Mouse (Mus musculus) c-Kit-negative CD71-positive TER-119-positive erythroid progenitor cells, embryonic 14.5 days (primary cell): ENCODE measurements around the gene Cd81.

Experiments used
- DNase-seq: peaks from one replicate; pipeline ENCODE4 v3.0.0-alpha.2; 2013; ENCODE audit warnings: low read depth, low spot score

The Cd81 gene

DNA sequence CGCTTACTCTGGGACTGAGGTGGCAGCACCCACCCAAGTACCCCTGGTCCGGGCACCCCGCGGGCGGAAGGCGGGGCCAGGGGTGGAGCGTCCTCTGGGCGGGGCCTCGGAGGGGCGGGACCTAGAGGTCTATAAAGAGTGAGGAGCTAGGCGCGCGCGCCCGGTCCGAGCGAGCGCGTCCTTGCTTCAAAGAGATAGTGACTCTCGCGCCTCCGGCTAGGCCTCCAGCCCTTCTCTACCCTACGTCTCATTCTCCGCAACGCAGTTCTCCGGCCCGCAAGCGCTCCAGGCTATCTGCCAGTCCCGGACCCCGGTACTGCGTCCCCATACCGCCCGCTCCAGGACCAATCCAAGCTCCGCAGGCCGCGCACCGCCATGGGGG lies at the start of gene Cd81:
Cd81 (plus strand) TSS at position 114 of the 382 bp plus-strand sequence.
- peak; percentile 46 for DNase-seq

DNA sequence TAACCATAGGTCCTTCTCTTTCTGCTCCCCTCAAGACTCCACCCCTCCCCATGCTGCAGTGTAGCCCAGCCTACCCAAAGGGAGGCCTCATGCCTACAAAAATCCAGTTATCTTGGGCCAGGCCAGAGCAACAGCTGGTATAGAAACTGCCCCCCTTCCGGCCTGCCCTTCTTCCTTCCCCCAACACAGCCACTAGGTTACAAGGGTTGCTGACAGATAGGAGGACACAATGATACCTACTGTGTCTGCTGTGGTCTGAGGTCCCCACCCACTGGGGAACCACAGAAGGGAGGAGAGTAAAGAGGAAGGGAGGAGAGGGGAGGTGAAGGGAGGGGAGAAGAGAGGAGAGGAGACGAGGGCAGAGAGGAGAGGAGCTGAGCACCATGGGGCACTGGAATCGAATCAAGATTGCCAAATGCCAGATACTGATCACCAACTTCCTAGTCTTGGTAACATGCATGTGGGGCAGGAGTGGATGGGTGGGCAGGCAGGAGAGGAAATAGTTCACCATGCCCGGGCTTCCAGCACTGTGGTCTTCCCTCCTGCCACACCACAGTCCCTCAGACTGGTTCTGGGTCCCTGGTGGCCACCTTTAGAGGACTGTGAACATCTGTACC lies 47.7 kb upstream of the Cd81 start, which contains the start of gene Tspan32:
Tspan32 (plus strand) TSS at position 320 of the 617 bp plus-strand sequence.
- peak; percentile 50 for DNase-seq

DNA sequence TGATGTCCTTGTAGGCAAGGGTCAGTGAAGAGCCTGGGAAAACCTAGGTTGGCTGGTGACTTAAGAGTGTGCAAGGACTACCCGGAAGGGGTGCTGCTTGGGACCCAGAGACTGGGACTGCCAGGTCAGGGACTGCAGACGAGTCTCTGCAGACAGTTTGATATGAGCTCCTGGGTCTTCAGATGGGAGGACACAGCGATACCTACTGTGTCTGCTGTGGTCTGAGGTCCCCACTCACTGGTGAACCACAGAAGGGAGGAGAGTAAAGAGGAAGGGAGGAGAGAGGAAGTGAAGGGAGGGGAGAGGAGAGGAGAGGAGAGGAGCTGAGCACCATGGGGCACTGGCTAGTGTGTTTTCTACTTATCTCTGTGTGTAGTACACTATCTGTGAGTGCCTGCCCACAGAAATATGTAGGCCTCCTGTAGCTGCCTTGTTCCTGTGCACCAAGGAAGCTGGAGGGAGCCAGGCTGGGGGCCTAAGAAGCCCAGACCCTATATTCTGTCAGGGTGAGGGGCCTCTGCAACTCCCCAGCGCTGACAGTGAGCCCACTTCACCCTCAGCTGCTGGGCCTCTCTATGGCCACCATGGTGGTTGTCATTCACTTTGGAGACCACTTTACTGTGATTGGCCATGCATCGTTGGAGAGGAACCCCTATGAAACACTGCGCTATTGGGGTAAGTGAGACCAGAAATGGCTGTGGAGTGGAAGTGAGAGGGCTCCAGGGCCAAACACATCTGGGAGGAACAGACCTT lies 47.0 kb upstream of the Cd81 start:
- DNase-seq: peak; percentile 63

- peak; percentile 77 for DNase-seq
These were observed 46.3 kb upstream of the Cd81 start for GRCm38 (mm10) chr7:143006097-143006755.

GRCm38 (mm10) chr7:143006756-143007598 lies 45.6 kb upstream of the Cd81 start:
- peak; percentile 46 for DNase-seq

DNA sequence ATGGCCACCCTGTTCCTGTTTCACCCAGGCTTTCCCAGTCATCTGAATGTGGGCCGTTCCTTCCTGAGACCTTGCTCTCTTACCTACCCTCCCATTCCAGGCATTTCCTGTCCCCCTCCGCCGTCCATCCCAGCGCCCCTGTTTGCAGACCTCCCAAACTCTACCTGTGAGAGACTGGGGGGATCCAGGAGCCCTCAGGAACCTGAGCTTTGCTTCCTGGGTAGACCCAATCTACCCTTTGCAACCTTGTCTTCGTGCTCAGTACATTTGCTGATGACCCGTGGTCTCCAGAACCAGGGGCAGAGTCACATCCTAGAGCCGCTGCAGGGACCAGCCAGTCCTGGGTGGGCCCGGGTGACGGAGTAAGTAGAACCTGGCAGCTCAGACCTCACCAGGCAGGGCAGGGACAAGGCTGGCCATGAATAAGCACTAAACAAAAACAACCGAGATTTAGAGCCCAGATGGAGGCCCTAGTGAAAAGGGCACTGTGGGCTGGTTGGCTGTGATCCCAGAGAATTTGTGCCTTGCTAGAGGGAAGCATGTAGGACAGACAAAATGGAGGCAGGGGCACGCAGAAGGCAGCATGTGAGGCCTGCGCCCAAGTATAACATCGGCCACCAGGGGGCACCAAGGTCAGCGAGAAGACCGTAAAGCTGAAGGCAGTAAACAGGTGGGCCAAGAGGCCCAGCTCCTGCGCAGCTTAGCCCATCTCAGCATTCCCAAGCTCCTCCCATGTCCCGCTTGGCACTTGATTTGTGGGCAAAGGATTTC lies 44.8 kb upstream of the Cd81 start:
- peak; percentile 90 for DNase-seq

- no peak for DNase-seq
These were observed 44.1 kb upstream of the Cd81 start for GRCm38 (mm10) chr7:143008370-143008926.

GRCm38 (mm10) chr7:143008996-143009665 lies 43.4 kb upstream of the Cd81 start:
- DNase-seq: no peak

DNA sequence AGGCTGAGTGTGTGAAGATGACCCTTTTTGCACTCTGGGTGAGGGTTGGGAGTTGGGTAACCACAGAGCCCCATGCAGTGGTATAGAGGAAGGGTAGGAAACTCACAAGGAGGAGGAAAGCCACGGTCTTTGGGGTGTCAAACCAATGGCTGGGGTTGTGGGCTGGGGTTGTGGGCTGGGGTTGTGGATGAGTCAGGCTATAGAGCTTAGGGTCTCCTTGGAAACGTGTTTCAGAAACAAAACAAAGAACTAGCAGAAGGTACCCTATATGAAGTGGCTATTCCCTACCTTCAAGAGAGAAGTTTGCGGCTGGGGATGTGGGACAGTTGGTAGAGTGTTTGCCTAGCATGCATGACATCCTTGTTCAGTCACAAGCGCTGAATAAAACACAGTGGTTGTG lies 42.5 kb upstream of the Cd81 start:
- no peak for DNase-seq

DNA sequence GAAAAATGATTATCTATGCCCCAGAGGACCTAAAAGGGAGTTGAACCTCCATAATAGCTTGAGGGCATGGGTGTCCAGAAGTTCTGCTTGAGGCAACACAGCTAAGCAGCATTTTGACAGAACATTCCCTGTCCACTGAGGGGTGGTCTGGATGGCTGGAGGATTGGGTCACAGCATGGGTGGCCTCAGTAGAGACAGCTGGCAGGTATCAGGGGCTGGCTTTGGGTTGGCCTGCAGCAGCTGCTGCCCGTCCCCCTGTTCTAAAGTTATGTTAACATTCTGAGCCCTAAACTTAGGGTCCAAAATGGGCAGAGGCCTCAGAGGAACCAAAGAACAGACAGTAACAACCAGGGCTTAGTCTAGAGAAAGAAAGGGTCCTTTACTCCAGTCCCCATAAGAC lies 41.3 kb upstream of the Cd81 start:
- no peak for DNase-seq

DNA sequence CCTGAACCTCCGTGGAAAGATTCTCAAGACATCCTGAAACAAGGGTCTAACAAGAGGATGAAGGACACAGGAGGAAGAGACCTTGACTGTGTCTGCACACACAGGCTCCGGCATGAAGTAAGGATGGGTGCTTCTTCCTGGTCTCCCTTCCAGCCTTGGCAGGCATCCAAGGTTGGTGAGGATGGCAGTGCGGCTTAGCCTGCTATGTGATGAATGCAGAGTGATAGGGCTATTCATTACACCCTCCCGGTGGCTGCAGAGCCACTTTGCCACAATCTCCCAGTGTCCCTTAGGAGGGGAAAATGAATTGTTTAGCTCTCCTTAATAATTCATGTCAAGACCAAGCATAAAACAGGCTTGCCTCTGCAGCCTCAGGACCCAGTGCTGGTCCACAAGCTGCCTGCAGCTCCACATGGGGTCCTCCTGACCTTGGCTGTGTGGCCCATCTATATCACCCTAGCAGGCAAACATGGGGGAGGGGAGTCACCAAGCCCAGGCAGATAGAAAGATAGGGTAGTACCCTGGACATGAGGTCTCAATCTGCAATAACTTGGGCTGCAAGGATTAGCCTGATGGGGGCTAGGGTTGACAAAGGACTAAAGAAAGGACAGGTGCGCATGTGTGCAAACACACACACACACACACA lies 40.2 kb upstream of the Cd81 start:
- DNase-seq: no peak

DNA sequence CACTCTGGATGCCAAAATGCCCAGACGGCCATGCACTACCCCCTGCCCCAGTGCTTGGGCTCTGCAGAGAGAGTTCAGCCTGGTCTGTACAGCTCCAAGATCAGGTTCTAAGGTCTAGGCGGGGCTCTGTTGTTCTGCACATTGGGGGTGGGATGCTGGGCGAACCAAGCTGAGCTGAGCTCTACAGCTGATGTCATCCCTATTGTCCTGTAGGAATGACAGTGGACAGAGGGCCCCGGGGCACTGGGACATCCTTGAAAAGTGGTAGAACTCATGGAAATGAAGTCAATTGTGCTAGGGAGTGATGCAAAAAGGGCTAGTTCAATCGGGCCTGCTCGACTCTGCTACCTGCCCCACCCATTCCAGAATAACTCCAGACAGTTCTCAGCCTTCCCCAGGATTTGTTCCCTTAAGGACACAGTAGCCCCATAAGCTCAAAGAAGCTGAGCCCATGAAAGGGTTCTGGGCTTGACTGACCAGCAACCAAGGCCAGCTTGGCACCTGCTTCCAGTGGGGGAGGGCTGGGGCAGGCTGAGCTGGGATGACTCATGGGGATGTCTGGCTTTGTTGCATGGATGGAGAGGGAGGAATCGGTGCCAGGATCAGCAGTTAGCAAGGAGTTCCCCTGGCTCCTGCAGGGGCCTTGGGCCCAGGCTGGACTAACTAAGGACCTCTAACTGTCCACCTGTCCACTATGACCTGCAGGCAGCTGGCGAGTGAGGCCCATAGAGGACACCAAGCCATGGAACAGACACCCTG lies 38.9 kb upstream of the Cd81 start:
- no peak for DNase-seq

DNA sequence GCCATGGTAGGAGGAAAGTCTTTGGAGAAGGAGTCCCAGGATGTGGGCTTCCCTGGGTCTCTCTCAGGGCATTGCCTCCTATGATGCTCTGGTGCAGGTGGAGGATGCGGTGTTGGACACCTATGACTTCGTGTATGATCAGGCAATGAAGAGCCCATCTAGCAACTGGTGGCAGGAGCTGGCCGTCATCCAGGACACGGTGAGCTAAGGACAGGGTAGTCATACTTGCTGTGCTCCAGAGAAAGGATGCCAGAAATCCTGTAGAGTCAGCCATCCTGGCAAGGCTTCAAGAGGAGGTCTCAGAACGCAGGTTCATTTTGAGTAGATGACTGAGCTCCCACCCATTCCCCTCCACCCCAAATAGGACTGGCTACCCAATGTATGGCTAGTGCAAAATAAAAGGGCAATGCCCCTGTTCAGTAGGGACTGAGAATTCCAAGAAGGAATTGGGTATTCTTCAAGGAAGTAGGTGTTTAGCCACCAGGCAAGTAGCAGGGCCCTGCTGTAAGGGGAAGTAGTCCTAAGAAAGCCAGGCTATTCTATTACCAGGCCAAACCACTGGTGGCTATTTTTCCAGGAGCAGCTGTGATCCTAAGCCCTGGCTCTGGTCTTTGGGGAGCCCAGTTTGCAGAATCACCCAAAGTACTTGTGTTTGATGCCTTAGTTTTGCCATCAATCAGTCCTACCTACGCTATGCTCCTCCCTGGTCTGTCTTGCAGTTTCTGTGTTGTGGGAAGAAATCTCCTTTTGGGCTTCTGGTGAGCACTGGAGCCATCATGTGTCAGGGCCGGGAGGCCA lies 37.5 kb upstream of the Cd81 start:
- no peak for DNase-seq

GRCm38 (mm10) chr7:143015755-143016423 lies 36.6 kb upstream of the Cd81 start:
- no peak for DNase-seq

DNA sequence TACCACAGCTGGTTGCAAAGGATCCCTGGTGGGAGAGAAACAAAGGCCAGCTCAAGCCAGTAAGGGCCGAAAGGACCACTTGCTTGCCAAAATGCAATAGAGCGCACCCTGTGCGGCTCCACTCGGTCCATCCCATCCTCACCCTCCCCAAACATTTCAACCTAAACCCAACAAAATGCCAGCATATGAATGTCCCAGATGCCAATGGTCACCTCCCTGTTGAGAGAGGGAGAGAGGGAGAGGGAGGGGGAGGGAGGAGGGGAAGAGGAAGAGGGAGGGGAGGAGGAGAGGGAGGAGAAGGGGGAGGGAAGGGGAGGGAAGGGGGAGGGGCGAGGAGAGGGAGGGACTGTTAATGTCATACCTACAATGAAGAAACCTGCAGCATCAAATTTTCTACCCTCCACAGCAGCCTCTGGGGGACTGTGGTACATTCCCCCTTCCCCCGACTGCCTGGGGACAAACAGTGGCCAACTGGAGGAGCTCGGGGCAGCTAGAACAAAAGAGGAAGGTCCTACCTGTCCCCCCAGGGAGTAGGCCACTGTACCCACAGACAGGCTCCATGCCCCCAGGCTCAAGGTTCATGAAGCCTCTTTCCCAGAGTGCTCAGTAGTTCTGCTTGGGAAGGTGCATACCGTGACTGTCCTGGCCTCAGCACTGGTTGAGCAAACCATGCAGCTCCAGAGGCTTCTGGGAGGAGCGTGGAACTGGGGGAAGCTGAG lies 36.0 kb upstream of the Cd81 start:
- no peak for DNase-seq

GRCm38 (mm10) chr7:143017181-143017580 lies 35.4 kb upstream of the Cd81 start:
- DNase-seq: no peak

DNA sequence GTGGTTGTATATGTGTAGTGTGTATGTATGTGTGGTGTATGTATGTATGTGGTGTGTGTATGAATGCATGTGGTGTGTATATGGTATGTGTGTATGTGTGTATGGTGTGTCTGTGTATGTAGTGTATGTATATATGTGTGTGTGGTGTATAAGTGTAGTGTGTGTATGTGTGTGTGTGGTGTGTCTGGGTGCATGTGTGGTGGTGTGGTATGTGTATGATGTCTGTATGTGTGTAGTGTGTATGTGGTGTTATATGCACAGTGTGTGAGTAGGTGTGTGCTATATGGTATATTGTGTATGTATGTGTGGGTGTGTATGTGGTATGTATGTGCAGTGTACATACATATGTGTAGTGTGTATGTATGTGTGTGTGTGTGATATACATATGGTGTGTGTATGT lies 32.5 kb upstream of the Cd81 start:
- no peak for DNase-seq
